Mouse (Mus musculus): ENCODE measurements at regions not wholly inside any gene's neighbourhood (a gene's known extent, or its start where the extent isn't known, plus 50 kb on each side); places are given as distances from the start of the nearest gene placed in this dataset.
A peak's percentile ranks its signal among the peaks of the same experiment; 100 is the strongest.
"Not testable (repeated sequence)": the region's sequence is repeated elsewhere in the genome, so short reads cannot be mapped to it uniquely, and the experiment has no call there.

GRCm38 (mm10) chr4:23567827-23568226 is 928.4 kb upstream of the Mms22l start:
- DNase-seq, result no peak

DNA sequence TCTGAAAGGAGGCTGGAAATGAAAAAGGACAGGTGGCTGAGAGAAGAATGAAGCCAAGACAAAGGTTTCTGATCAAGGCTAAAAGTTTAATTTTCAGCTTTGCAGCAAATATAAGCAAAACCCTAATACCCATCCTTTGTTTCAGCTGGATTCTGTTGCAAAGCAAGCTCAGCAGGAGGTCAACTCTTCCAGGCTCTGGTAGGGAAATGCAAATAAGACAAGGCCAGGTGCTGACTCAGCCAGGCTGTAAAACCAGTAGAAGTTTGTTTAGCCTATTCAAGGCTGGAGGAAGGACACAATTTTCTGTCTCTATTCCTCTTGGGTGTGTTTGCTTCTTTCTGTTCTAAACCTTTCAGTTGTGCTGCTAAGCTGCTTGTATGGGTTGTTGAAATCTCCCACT is 923.2 kb upstream of the Mms22l start:
- no peak for DNase-seq

DNA sequence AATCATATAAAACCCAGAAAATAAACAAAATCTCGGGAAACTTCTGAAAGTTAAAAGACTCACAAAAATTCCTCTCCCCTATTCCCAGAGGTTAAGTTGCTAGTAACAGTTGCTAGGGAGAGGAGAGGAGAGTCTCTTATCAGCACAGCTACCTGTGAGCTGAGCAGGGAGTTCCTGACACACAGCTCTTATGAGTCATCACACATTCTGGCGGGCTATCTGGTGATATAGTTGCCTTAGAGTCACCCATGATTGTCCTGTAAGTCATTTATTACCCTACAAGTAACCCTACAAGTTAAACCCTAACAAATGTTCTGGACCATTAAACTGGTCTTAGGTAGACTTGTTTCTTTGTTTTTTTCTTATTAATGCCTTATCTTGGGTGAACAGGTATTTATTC is 908.8 kb upstream of the Mms22l start:
- peak; percentile 71 for DNase-seq

DNA sequence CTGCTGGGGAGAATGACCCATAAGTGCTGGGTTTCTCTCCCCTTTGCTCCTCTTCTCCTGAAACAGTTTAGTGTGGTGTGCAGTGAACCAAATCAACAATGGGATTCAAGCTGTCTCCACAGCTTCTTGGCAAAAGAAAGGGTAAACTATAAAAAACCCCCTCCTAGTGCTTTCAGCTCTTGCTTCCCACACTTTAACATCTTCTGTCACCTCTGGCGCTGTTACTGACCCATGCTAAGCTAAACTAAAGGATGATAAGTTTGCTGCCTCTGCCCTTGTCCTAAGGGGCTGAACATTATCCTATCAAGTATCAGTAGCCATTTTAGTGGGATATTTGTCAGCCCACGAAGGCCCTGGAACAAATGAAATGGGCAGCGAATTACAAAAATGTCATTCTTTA is 905.4 kb upstream of the Mms22l start:
- DNase-seq, result no peak

DNA sequence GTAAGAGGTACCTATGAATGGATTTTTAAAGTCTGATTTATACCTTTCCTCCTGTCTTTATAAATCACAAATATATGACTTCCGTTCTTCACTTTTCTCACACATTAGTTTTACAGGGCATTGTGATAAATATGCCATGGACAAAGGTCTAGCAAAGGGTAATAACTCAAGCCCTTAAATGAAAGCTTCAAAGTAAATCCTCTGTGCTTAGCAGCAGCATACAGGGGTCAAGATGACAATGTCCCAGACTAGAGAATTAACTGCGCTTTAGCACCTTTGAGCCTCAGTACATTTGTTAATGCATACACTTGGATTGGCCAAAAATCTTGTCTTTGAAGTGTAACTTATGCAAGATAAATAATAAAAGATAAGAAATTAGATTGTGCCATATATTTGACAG is 904.7 kb upstream of the Mms22l start:
- DNase-seq, result no peak

GRCm38 (mm10) chr4:23600070-23600469 is 896.2 kb upstream of the Mms22l start:
- no peak for DNase-seq

DNA sequence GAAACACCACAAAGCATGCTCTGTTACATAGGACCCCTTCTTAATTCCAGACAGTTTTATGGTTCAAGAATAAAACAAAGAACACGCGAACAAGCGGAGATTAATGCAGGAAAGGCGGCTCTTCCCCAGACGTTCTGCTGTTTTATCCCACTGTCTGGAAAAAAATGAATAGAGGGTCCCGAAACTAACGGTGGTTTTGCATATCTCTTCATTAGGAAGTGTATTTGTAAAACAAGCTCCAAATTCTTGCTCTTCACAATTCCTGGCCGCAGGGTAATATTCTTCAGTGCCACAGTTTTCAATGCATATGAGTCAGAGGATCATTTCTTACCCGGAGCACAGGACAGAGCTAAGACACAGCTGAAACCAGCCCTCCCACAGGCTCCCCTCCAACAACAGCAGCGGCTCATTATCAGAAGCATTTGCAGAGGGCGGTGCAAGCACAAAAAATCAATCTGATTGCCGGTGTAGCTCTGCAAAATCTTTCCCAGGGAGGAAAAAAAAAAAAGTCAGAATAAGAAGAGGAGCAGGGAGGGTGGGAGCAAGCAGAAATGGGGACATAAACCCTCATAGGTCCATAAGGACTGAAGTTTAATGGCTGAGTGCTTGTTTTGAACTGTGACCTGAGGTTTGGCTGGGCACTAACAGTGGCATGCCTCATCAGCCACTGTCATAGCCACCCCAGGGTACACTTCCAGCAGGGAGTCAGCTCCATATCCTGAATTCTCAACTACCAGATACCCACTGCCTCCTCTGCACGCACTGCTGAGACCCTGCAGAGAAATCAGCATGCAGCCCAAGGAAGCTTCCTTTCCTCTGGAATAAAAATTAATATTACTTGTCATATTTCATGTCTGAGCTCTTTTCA is 894.6 kb upstream of the Mms22l start:
- DNase-seq, result peak; percentile 76

GRCm38 (mm10) chr4:23602294-23602932 is 893.8 kb upstream of the Mms22l start:
- no peak for DNase-seq

DNA sequence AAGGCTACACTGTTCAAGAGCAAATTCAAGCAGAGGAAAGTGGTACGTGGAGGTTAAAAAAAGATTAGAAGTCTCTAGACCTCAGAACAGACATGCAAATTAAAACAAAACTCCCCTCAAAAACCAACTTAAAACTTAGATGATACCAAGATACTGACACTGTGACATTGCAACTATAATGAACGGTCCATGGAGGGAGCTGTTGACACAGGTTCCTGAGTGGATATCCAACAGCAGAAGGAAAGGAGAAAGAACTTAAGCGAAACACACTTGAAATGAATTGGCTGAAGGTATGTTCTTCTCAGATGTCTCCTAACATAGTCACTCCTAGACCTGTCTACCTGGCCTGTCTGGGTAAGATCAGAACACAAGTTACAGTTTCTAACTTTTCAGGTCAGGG is 888.9 kb upstream of the Mms22l start:
- DNase-seq, result no peak

DNA sequence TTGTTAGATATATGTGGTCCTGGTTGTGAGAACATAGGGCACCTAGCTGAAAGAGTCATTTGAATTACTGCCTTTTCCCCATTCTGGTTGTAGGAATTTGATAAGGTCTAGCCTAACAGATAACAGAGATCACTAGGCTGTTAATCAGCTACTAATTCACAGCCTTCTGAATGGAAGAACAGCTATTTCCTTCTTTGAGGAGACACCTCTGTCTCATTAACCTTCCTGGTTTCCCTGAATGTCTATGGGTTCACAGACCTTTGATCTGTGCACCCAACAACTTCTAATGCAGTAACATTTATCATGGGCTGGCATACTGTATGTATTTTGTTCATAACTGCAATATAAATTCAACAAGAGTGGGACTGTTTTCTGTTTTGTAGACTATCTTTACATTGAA is 875.0 kb upstream of the Mms22l start:
- no peak for DNase-seq

DNA sequence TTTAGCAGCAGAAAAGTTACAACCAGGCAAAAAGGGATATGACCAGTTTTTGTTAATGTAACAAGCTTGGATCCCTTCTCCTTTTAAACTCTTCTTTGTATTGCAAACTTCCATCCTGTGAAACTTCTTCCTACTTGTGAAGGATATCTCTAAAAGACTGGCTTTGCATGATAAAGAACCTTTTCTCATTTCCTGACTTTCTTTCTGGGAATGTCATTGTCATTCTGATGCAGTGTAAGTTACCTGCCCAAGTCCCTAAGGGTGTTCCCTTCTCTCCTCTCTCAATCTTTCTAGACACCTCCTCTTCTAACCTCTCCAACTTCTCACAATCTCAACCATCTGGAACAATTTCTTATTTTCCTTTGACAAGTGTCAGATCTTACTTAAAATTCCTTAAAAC is 874.0 kb upstream of the Mms22l start:
- DNase-seq, result no peak

GRCm38 (mm10) chr4:23636231-23636928 is 859.9 kb upstream of the Mms22l start:
- no peak for DNase-seq

DNA sequence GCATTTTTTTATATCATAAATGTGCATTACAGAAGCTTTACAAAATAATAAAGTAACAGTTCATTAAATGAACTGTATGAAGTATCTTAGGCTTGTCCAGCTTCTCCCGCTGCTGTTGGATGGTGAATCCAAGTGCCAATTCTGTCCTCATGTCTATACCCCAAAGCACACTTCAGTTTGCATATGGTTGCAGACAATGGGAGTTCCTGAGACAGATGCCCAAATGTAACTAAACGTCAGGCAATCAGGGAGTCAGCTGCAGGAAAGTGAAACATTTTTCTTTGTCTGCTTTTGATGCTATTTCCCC is 859.4 kb upstream of the Mms22l start:
- DNase-seq, result no peak

DNA sequence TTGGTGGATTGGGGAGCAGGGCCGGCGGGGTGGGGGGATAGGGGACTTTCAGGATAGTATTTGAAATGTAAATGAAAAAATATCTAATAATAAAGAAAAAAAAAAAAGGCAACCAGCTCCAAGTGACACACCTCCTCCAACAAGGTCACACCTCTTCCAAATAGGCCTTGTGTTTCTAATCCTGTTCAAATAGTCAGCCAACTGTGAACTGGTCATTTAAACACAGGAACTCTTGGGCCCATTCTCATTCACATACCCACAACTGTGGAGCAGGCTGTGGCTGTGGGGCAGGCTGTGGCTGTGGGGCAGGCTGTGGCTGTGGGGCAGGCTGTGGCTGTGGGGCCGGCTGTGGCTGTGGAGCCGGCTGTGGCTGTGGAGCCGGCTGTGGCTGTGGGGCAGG is 839.6 kb upstream of the Mms22l start:
- not testable (repeated sequence) for DNase-seq

GRCm38 (mm10) chr4:23668896-23669295 is 827.4 kb upstream of the Mms22l start:
- DNase-seq, result no peak

GRCm38 (mm10) chr4:23703626-23704025 is 792.6 kb upstream of the Mms22l start:
- no peak for DNase-seq

GRCm38 (mm10) chr4:23710716-23711115 is 785.5 kb upstream of the Mms22l start:
- no peak for DNase-seq

DNA sequence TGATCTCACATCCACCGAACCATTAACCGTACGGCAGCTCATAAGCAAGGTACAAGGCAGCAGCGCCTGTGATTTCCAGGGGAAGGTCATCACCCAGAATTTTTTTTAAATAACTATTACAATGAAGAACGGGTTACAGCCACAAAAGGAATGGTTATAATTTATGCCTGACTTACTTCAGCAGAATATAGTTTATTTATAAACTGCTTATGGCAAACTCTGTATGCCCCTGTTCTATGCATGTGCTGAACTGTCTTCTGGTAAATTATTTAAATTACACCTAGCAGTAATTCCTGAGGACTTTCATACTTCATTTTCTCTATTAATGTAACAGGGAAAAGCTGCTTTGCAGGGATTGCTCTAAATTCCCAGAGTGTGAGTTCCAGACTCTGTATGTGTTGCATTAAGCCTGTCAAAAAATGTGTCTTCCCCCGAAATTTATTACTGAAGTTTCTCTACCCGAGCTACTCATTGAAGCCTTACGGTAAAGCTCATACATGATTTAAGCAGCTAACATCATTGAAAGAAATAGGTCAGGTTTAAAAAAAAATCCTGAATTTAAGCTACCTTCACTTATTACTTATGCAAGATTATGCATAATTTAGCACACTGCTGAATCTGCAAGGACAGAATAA is 782.4 kb upstream of the Mms22l start:
- no peak for DNase-seq

- DNase-seq, result no peak
Observed at GRCm38 (mm10) chr4:23727846-23728245, 768.4 kb upstream of the Mms22l start.

GRCm38 (mm10) chr4:23732471-23732870 is 763.8 kb upstream of the Mms22l start:
- DNase-seq, result no peak

DNA sequence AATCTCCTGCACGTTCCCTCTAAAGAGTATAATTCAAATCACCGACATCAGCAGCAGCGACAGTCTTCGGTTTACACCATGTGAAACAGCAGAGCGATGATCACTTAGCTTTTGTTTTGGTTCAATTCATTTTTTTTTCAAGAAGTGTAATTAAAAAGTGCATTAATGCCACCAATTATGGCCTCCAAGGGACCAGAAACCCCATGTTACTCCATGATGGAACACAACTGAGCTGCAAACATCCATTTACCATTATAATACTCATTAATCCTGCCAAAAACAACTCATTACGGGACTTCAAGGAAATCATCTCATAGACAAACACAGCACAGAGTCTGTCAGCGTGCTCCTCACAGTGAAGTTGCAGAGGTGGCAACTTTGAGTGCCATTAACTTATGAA is 752.2 kb upstream of the Mms22l start:
- DNase-seq, result no peak

GRCm38 (mm10) chr4:23758005-23758404 is 738.2 kb upstream of the Mms22l start:
- no peak for DNase-seq

GRCm38 (mm10) chr4:23787417-23788204 is 708.6 kb upstream of the Mms22l start:
- no peak for DNase-seq

All from heart, adult 11 months (tissue).